Mouse (Mus musculus): ENCODE data around the gene Nfia. TPM values are rescaled to one million over a fixed set of nuclear protein-coding genes. Genes with fewer than 3 reads are reported as not detected.
A peak's percentile ranks its signal among the peaks of the same experiment; 100 is the strongest.

Gene Nfia
- polyA plus RNA-seq, 1 experiment from 2014 or later = 45.4 TPM

GRCm38 (mm10) chr4:97757207-97757977 is 15.1 kb upstream of the Nfia start:
- DNase-seq (ENCODE audit: low spot score) = peak; percentile 83
- peak; percentile 78 for ATAC-seq (replicated peaks; ENCODE audit: low FRiP score)
- Histone ChIP-seq H3K36me3 (ENCODE audit: control insufficient read depth, insufficient read depth, low read length) (no peaks in the 10 kb centered on the region), H3K4me2 (ENCODE audit: low read depth, low read length, severe bottlenecking) (peak overlapping the region; percentile 84), H3K27ac (ENCODE audit: low read depth, low read length) (peak overlapping the region; percentile 42), H3K27me3 (ENCODE audit: control insufficient read depth, insufficient read depth, low read length) (peaks cover 42% of the 10 kb centered on the region), H3K9ac (ENCODE audit: low read length) (peak overlapping the region; percentile 74), H3K9me3 (ENCODE audit: control insufficient read depth, low read length) (no peaks in the 10 kb centered on the region), H3K4me3 (ENCODE audit: low read depth, low read length) (peak overlapping the region; percentile 45), H3K4me1 (replicated peaks; ENCODE audit: control insufficient read depth, insufficient read depth, low read length) (peaks cover 15% of the 10 kb centered on the region; the same call in 1 of the 2 replicates)
- WGBS = under 1% methylated on average over 38 of the region's 38 CpGs

- WGBS = 1% methylated on average over 14 of the region's 14 CpGs
- peak overlapping the region; percentile 45 for H3K4me3 ChIP-seq (ENCODE audit: low read depth, low read length)
- DNase-seq (ENCODE audit: low spot score) (peak; percentile 71), ATAC-seq (replicated peaks; ENCODE audit: low FRiP score) (peak; percentile 79)
- H3K4me1 ChIP-seq (replicated peaks; ENCODE audit: control insufficient read depth, insufficient read depth, low read length) = peaks cover 11% of the 10 kb centered on the region; the same call in 1 of the 2 replicates
- no peaks in the 10 kb centered on the region for H3K9me3 ChIP-seq (ENCODE audit: control insufficient read depth, low read length)
- H3K27me3 ChIP-seq (ENCODE audit: control insufficient read depth, insufficient read depth, low read length) = peaks cover 37% of the 10 kb centered on the region
- H3K4me2 ChIP-seq (ENCODE audit: low read depth, low read length, severe bottlenecking) = peak overlapping the region; percentile 84
- peak overlapping the region; percentile 74 for H3K9ac ChIP-seq (ENCODE audit: low read length)
- peak overlapping the region; percentile 42 for H3K27ac ChIP-seq (ENCODE audit: low read depth, low read length)
- H3K36me3 ChIP-seq (ENCODE audit: control insufficient read depth, insufficient read depth, low read length) = no peaks in the 10 kb centered on the region
Observed at GRCm38 (mm10) chr4:97757978-97758461, 14.5 kb upstream of the Nfia start.

GRCm38 (mm10) chr4:97758661-97759060 is 13.9 kb upstream of the Nfia start:
- 14% methylated on average over 3 of the region's 3 CpGs for WGBS

GRCm38 (mm10) chr4:97764616-97765015 is 7.9 kb upstream of the Nfia start:
- Histone ChIP-seq H3K27ac (ENCODE audit: low read depth, low read length) (no peak overlapping the region), H3K36me3 (ENCODE audit: control insufficient read depth, insufficient read depth, low read length) (no peaks in the 10 kb centered on the region), H3K9me3 (ENCODE audit: control insufficient read depth, low read length) (no peaks in the 10 kb centered on the region), H3K4me2 (ENCODE audit: low read depth, low read length, severe bottlenecking) (no peak overlapping the region), H3K27me3 (ENCODE audit: control insufficient read depth, insufficient read depth, low read length) (no peaks in the 10 kb centered on the region), H3K4me1 (replicated peaks; ENCODE audit: control insufficient read depth, insufficient read depth, low read length) (no peaks in the 10 kb centered on the region), H3K4me3 (ENCODE audit: low read depth, low read length) (no peak overlapping the region), H3K9ac (ENCODE audit: low read length) (no peak overlapping the region)
- DNase-seq (ENCODE audit: low spot score) (no peak), ATAC-seq (replicated peaks; ENCODE audit: low FRiP score) (no peak)
- 39% methylated on average over 4 of the region's 4 CpGs for WGBS

More at GRCm38 (mm10) chr4:97758661-97759060, 13.9 kb upstream of the Nfia start:
- Histone ChIP-seq H3K4me2 (ENCODE audit: low read depth, low read length, severe bottlenecking) (peak overlapping the region; percentile 84), H3K4me1 (replicated peaks; ENCODE audit: control insufficient read depth, insufficient read depth, low read length) (peaks cover 11% of the 10 kb centered on the region; the same call in 1 of the 2 replicates), H3K27ac (ENCODE audit: low read depth, low read length) (no peak overlapping the region), H3K9ac (ENCODE audit: low read length) (peak overlapping the region; percentile 12; the same call in 1 of the 2 replicates), H3K36me3 (ENCODE audit: control insufficient read depth, insufficient read depth, low read length) (no peaks in the 10 kb centered on the region), H3K9me3 (ENCODE audit: control insufficient read depth, low read length) (no peaks in the 10 kb centered on the region), H3K4me3 (ENCODE audit: low read depth, low read length) (no peak overlapping the region; the same call in 1 of the 2 replicates), H3K27me3 (ENCODE audit: control insufficient read depth, insufficient read depth, low read length) (peaks cover 31% of the 10 kb centered on the region)
- ATAC-seq (replicated peaks; ENCODE audit: low FRiP score) (no peak; the same call in 1 of the 2 replicates), DNase-seq (ENCODE audit: low spot score) (no peak)

GRCm38 (mm10) chr4:97765341-97766020 is 7.1 kb upstream of the Nfia start:
- DNase-seq (ENCODE audit: low spot score) (no peak), ATAC-seq (replicated peaks; ENCODE audit: low FRiP score) (no peak)
- H3K9me3 ChIP-seq (ENCODE audit: control insufficient read depth, low read length) = no peaks in the 10 kb centered on the region
- WGBS = 78% methylated on average over 4 of the region's 4 CpGs
- H3K27me3 ChIP-seq (ENCODE audit: control insufficient read depth, insufficient read depth, low read length) = no peaks in the 10 kb centered on the region
- no peaks in the 10 kb centered on the region for H3K4me1 ChIP-seq (replicated peaks; ENCODE audit: control insufficient read depth, insufficient read depth, low read length)
- no peak overlapping the region for H3K27ac ChIP-seq (ENCODE audit: low read depth, low read length)
- H3K4me2 ChIP-seq (ENCODE audit: low read depth, low read length, severe bottlenecking) = no peak overlapping the region
- H3K9ac ChIP-seq (ENCODE audit: low read length) = no peak overlapping the region
- no peak overlapping the region for H3K4me3 ChIP-seq (ENCODE audit: low read depth, low read length)
- H3K36me3 ChIP-seq (ENCODE audit: control insufficient read depth, insufficient read depth, low read length) = no peaks in the 10 kb centered on the region

GRCm38 (mm10) chr4:97766100-97766499 is 6.4 kb upstream of the Nfia start:
- Histone ChIP-seq H3K9ac (ENCODE audit: low read length) (no peak overlapping the region), H3K4me1 (replicated peaks; ENCODE audit: control insufficient read depth, insufficient read depth, low read length) (no peaks in the 10 kb centered on the region), H3K36me3 (ENCODE audit: control insufficient read depth, insufficient read depth, low read length) (no peaks in the 10 kb centered on the region), H3K9me3 (ENCODE audit: control insufficient read depth, low read length) (no peaks in the 10 kb centered on the region), H3K27ac (ENCODE audit: low read depth, low read length) (no peak overlapping the region), H3K4me2 (ENCODE audit: low read depth, low read length, severe bottlenecking) (no peak overlapping the region), H3K4me3 (ENCODE audit: low read depth, low read length) (no peak overlapping the region), H3K27me3 (ENCODE audit: control insufficient read depth, insufficient read depth, low read length) (no peaks in the 10 kb centered on the region)
- DNase-seq (ENCODE audit: low spot score) = no peak
- 89% methylated on average over 3 of the region's 3 CpGs for WGBS
- ATAC-seq (replicated peaks; ENCODE audit: low FRiP score) = no peak

GRCm38 (mm10) chr4:97767025-97767424 is 5.5 kb upstream of the Nfia start:
- Histone ChIP-seq H3K4me1 (replicated peaks; ENCODE audit: control insufficient read depth, insufficient read depth, low read length) (0 out of 2 replicates have a peak, but pooled peaks cover 2% of the 10 kb centered on the region), H3K4me3 (ENCODE audit: low read depth, low read length) (no peak overlapping the region), H3K9ac (ENCODE audit: low read length) (no peak overlapping the region), H3K27me3 (ENCODE audit: control insufficient read depth, insufficient read depth, low read length) (no peaks in the 10 kb centered on the region), H3K4me2 (ENCODE audit: low read depth, low read length, severe bottlenecking) (no peak overlapping the region), H3K9me3 (ENCODE audit: control insufficient read depth, low read length) (no peaks in the 10 kb centered on the region), H3K36me3 (ENCODE audit: control insufficient read depth, insufficient read depth, low read length) (no peaks in the 10 kb centered on the region), H3K27ac (ENCODE audit: low read depth, low read length) (no peak overlapping the region)
- ATAC-seq (replicated peaks; ENCODE audit: low FRiP score) = no peak
- no peak for DNase-seq (ENCODE audit: low spot score)
- 76% methylated on average over 4 of the region's 4 CpGs for WGBS

GRCm38 (mm10) chr4:97767516-97767915 is 5.0 kb upstream of the Nfia start:
- WGBS = 92% methylated on average over 5 of the region's 5 CpGs
- ATAC-seq (replicated peaks; ENCODE audit: low FRiP score) = no peak
- no peak overlapping the region for H3K27ac ChIP-seq (ENCODE audit: low read depth, low read length)
- 0 out of 2 replicates have a peak, but pooled peaks cover 2% of the 10 kb centered on the region for H3K4me1 ChIP-seq (replicated peaks; ENCODE audit: control insufficient read depth, insufficient read depth, low read length)
- H3K9ac ChIP-seq (ENCODE audit: low read length) = no peak overlapping the region
- H3K9me3 ChIP-seq (ENCODE audit: control insufficient read depth, low read length) = no peaks in the 10 kb centered on the region
- H3K27me3 ChIP-seq (ENCODE audit: control insufficient read depth, insufficient read depth, low read length) = no peaks in the 10 kb centered on the region
- H3K4me3 ChIP-seq (ENCODE audit: low read depth, low read length) = no peak overlapping the region
- no peaks in the 10 kb centered on the region for H3K36me3 ChIP-seq (ENCODE audit: control insufficient read depth, insufficient read depth, low read length)
- H3K4me2 ChIP-seq (ENCODE audit: low read depth, low read length, severe bottlenecking) = no peak overlapping the region
- DNase-seq (ENCODE audit: low spot score) = no peak
